Mouse (Mus musculus) layer of hippocampus, adult 9-11 months (tissue): ENCODE measurements around the gene Ei24.

Experiments used
- DNase-seq: peaks from one replicate; pipeline ENCODE4 v3.0.0; 2022

Gene Ei24

DNA sequence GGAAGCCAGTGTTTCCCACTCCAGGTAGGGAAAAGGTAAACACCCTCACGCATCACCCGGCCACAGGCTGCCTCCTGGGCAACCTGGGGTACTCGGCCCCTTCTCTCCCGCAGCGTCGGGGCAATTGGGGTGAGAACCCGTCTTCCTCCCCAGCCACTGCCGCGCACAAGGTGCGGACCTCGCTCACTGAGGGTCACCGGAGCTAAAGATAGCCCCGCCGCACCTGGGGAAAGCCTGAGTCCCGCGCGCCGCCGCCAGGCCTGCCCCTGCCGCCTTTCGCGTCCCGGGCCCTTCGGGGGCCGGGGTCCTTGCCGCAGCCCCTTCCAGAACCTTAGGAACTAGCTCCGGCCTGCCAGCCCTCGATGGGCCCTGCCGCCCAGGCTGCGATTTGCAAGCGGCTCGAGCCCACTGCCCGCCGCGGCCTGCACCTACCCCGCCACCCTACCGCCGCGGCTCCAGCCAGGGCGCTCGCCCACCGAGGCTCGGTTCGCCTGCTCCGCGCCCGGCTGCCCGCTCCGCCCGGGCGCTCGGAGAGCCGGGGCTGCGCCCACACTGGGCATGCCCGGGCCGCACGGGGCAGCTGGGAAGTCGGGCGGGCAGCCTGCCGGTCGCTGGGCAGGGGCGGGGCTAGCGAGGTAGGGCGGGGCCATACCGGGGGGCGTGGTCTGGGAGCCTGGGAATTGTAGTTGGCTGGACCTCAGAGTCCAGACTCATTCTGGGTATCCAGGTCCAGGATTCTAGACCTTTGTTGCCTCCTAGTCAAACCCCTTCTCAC lies at the start of gene Ei24:
Gene Ei24, minus strand, starts transcription at position 613 of the 775 bp plus-strand sequence.
- DNase-seq: peak; percentile 90

DNA sequence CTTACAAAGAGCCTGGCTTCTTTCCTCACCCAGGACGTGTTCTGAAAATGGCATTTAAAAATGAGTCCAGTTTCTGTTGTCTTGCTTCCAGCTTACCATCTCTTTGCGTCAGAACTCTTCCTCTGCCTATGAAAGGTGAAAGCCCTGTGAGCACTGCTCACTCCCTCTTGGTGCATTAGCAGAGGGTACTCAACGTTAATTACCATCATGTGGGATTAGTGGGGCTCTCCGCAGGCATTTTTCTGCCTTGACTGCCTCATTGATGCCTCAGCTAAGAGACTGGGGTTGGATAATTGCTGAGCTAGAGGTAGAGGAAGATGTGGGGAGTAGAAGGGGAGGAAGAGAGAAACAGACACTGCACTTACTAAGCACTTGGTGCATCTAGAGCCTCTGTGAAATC lies 49.2 kb upstream of the Ei24 start:
- DNase-seq: no peak

- no peak for DNase-seq
Measured at GRCm38 (mm10) chr9:36833914-36834313, 36.7 kb upstream of the Ei24 start.

- DNase-seq: peak; percentile 50
Measured at GRCm38 (mm10) chr9:36833043-36833881, 36.1 kb upstream of the Ei24 start.

DNA sequence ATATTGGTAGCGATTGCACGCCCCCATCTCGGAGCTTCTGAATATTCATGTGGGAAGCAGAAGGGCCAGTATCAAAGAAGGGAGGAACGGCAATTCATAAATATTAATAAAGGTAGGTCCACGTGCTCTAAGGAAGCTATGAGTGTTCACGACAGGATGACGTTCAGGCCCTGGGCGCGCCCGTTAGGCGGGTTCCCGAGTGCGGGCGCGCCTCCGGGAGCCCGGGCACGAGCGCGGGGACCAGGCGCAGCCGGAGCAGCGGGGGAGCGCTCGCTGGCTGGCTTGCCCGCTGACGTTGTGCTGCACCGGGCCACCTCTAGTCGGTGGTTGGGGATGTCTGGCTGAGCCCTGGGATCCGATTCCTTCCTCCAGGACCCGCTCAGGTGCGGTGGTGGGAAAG lies 35.3 kb upstream of the Ei24 start:
- peak; percentile 94 for DNase-seq

DNA sequence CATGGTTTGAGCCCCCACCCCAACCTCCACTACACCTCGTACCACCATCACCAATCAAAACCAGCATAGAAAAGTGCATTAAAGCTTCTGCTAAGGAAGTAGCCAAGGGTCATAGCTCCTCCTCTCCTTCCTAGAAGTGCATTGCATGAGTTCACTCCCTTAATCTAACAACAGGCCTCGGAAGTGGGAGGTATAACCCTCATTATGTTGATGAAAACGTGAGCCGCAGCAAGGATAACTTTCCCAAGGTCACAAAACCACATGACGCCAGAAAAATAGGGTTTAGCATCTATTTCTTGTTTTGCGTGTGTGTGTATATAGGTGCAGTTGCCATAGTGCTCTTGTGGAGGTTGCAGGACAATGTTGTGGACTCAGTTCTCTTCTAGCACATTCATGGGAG lies 34.2 kb upstream of the Ei24 start:
- no peak for DNase-seq

- DNase-seq: no peak
Measured at GRCm38 (mm10) chr9:36826612-36827363, 29.6 kb upstream of the Ei24 start.

GRCm38 (mm10) chr9:36822024-36822423 lies 24.8 kb upstream of the Ei24 start:
- no peak for DNase-seq

DNA sequence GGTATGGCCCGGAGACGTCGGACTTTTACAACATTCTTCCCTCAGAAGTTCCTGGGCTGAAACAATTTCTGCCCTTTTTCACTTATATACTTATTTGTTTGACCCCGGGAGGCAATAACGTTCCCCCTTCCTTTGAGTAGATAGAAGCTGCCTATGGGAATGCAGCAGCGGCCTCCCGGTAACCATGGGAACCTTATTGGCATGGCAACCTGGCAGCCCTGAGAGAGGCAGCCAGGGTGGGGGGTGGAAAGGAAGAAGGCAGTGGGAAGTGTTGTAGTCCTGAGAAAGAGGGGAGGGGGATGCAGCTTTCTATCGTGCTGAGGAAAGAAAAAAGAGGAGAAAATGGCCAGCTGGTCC lies 24.4 kb upstream of the Ei24 start, which contains the start of gene Fez1:
Gene Fez1, plus strand, starts transcription at position 221 of the 357 bp plus-strand sequence.
- DNase-seq: peak; percentile 94

DNA sequence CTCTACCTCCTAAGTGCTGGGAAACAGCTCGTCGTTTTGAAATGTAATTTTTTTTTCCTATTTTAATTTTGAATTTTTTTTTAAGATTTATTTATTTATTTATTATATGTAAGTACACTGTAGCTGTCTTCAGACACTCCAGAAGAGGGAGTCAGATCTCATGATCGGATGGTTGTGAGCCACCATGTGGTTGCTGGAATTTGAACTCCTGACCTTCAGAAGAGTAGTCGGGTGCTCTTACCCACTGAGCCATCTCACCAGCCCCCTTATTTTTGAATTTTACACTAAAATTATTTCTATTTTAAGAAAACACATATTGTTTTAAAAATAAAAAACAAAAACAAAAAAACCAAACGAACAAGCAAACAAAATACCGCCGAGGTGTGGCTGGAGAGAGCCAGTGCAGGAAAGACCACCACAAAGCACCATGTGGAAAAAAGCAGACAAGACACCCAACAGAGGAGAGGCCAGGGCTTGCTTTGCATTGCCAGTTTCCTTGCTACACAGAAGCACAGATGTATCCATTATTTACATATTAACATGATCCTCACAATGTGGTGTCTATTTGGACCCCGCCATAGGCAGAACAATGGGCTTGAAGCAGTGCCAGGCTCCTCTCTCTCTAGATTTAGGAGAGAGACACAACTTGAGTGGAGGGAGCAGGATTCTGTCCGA lies 23.9 kb upstream of the Ei24 start:
- DNase-seq: no peak

DNA sequence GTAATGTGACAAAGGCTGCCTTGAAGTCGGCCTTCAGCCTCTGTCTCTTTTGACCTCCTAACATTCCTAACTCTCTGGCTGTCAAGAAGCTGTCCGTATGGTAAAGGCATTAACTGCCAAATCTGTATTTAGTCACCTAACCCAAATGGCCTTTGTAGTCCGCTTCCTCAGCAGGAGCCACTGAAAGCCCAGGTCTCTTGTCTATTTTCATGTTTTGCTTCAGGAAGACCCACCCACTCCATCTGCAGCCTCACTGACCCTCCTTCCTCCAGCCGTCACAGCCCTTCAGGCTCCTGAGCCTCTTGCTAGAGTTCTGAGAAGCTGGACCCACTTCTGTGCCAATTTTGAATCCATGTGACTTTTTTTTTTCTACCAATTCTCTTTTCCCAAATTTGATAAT lies 21.7 kb upstream of the Ei24 start:
- no peak for DNase-seq

DNA sequence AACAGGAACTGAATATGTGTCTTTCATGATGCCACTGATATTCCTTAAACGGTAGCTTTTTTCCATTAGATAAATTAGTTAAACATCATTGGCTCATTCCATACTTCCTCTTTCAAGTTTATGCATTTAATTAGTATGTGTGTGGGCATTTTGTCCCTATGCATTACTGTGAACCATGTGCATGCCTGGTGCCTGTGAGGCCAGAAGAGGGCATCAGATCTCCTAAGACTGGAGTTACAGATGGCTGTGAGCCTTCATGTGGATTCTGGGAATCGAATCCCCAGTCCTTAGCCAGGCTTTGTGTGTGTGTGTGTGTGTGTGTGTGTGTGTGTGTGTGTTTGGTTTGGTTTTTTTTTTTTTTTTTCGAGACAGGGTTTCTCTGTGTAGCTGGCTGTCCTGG lies 17.3 kb upstream of the Ei24 start:
- no peak for DNase-seq

GRCm38 (mm10) chr9:36808126-36808785 lies 11.1 kb upstream of the Ei24 start:
- peak; percentile 69 for DNase-seq

- no peak for DNase-seq
Measured at GRCm38 (mm10) chr9:36805256-36805975, 8.2 kb upstream of the Ei24 start.

GRCm38 (mm10) chr9:36803926-36804325 lies 6.7 kb upstream of the Ei24 start:
- no peak for DNase-seq

DNA sequence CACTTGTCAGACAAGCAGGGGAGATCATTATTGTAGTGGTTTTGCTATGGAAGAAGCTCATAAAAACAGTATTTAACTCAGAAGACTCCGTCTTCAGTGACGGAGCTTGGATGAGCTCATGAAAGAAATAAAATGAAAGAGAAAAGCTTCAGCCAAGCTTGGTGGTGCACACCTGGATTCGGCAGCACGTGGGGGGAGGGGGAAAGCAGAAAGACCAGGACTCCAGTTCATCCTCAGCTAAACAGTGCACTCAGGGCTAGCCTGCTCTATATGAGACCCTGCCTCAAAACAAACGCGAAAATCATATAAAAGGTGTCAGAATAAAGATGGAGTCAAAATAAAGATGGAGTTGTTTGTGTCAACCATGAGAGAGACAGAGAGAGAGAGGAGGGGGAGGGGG lies 6.2 kb upstream of the Ei24 start:
- no peak for DNase-seq

DNA sequence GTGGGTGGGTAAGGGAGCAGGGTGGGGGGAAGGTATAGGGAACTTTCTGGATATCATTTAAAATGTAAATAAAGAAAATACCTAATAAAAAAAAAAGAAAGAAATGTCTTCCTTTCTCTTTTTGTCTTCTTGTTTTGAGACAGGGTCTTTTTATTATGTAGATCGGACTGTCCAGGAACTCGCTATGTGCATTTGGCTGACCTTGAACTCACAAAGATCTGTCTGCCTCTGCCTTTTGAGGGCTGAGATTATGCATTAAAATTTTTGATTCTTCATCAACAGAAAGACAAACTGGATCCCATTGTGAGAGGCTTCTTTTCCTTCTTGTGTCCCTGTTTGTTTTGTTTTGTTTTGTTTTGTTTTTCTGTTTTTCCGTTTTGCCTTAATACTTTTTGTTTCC lies 5.8 kb upstream of the Ei24 start:
- no peak for DNase-seq

- no peak for DNase-seq
Measured at GRCm38 (mm10) chr9:36801961-36802360, 4.8 kb upstream of the Ei24 start.

- no peak for DNase-seq
Measured at GRCm38 (mm10) chr9:36796224-36796623, 969 bp downstream of the Ei24 start.

DNA sequence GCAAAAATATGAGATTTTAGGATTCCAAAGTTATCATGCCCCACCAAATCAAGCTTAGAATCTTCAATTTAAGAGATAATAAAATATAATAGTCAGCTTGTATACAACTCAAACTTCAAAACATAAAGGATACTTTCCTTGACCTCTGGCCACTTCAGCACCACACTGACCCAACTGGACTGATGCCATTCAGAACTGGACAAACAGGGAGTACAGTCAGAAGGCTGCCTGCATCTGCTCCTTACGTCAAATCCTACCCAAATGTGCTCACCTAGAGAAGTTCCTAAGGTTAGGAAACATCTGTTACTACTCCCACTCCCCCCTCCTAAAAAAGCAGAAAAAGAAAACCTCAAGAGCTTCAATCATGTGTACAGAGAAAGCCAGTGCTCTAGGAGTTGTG lies 1.6 kb downstream of the Ei24 start:
- no peak for DNase-seq

DNA sequence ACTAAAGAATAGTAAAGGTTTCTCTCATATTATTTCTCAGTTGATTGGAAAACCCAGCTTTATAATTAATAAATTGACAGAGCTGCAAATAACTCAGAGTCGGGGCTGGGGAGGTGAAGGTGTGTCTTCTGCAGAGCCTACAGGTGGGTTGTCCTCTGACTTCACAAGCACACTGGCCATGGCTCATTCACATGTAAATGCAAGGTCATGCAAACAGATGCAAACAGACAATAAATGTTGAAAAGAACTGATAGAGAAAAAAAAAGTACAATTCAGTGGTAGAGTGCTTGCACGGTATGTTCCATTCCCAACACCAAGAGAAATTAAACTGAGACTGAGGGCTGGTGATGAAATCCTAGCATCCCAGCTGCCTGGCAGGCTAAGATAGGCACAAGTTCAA lies 2.7 kb downstream of the Ei24 start:
- DNase-seq: no peak

- DNase-seq: no peak
Measured at GRCm38 (mm10) chr9:36792191-36792590, 5.0 kb downstream of the Ei24 start.
